Mouse (Mus musculus) kidney, adult 9 months (tissue): Measurements from ENCODE around the gene Isca1.
"Not testable (repeated sequence)": the region's sequence is repeated elsewhere in the genome, so short reads cannot be mapped to it uniquely, and the experiment has no call there.

Source experiments
- DNase-seq: peaks from one replicate; pipeline ENCODE4 v3.0.0; 2022

The Isca1 gene

DNA sequence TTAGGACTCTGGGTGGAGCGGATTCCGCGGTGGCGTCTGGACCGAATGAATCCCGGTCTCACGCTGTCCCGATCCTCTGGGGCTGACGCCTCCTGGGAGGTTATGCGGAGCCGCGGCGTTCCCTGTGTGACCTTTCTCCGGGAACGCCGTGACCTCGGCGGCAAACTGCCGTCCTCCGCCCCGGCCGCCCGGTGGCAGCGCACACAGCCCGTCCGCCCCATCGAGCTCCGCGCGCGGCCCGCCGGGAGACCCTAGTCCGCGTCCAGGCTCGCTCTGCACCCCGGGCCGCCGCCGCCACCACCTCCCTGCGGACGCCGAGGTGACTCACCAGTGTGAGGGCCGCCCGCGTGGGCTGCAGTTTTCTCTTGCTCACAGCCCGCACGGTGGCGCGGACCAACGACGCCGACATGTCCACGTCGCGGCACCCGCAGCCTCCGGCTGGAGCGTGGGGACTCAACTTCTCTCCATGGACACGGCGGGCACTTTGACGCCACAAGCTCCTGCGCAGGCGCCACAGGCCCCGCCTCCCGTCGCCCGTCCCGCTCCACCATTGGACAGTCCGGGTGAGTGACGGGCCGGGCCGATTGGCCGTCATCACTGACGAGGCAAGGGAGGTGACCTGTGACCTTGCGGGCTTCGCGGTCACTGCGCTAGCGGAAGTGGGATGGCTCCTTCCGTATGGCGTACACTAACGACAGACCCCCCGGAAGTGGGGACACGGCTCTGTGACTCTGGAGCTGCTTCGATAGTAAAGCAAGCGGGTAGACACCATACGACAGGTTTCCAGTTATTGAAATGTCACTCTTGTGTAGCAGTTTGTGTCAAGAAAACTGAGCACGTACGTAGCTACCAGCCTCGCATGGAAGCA lies at the start of gene Isca1:
Isca1 (minus strand) TSS at position 515 of the 868 bp plus-strand sequence.
- peak; percentile 99 for DNase-seq

DNA sequence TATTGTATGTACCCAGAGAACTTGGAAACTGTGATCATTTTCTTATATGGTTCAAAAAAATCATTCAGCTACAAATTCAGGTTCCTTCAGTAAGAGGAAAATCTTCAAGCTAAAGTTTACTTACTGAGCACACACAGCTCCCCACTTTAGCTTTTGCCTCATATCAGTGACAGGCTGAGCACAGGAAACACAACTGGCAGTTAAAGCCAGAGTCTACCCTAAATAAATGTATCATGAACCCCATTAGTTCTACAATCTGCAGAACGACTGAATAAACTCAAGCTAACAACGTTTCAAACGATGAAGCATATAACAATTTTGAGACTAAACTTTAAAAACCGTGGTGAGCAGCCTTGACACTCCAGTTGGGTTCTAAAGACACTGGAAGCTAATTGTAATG lies 47.7 kb upstream of the Isca1 start:
- no peak for DNase-seq

- no peak for DNase-seq
Measured at GRCm38 (mm10) chr13:59814109-59814591, 44.5 kb upstream of the Isca1 start.

GRCm38 (mm10) chr13:59811581-59811980 lies 42.0 kb upstream of the Isca1 start:
- no peak for DNase-seq

- peak; percentile 38 for DNase-seq
Measured at GRCm38 (mm10) chr13:59801000-59801399, 31.4 kb upstream of the Isca1 start.

- no peak for DNase-seq
Measured at GRCm38 (mm10) chr13:59800077-59800476, 30.5 kb upstream of the Isca1 start.

DNA sequence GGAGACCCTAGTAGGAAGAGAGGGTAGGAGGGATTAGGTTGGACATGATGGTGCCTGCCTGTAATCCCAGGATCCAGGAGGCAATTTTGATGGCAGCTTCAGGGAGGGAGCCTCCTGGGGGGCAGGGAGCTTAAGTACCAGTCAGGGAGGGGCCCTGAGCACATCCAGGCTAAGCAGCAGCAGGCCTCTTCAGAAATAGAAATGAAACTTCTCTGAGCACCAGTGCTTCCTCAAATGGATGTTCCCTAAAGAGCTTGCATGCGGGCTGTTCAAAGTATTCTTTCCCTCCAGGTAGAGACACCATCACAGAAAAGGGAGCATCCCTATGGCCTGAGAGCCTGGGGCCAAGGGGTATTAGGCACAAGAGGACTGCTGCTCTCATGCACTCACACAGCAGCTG lies 28.7 kb upstream of the Isca1 start:
- DNase-seq = no peak

GRCm38 (mm10) chr13:59796466-59796848 lies 26.8 kb upstream of the Isca1 start:
- DNase-seq = no peak

DNA sequence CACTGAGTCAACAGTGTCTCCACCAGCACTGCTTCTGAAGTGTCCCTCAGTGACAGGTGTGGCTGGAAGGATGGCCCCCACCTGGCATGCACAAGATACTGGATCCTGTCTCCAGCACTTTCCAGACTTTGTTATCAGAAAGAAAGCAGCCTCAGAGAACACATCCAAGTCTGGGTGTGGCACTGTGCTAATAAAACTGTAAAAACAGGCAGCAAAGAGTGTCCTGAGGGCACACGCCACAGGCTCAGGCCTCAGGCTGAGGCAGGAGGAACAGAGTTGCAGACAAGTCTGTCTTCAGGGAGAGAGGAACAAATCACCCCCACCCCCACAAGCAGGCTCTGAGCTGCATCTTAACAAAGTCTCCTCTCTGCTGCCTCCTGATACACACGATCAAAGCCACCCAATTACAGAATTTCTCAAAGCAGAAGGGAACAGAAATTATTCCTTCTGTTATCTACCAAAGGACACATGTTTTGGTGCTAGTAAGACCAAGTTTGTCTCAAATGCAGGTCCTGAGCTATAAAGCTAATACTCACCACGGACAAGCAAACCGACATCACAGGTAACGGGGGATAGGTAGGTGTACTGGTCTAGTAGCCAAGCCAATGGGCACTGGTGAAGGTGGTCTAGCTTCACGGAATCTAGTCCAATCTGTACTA lies 26.3 kb upstream of the Isca1 start:
- no peak for DNase-seq

GRCm38 (mm10) chr13:59794786-59795185 lies 25.2 kb upstream of the Isca1 start:
- DNase-seq = no peak

DNA sequence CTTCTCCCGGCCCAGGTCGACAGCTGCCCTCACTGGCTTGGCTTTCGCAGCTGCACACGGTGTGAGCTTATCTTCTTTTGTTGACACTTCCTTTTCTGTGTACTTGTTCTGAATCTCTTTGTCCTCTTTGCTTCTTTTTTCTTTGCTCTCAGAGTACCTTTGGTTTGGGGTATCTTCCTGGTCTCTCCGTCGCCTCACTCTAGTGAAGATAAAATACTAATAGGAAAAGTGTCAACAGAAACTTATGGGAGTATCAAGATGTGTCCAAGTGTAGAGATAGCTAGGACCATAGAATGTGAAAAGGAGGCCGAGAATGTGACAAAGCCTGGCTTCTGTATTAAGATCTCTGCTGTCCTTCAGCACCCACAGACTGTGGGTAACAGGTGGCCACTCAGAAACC lies 12.5 kb upstream of the Isca1 start, which contains the start of gene Gm49354:
Gm49354 (minus strand) TSS at position 101 of the 400 bp plus-strand sequence.
- DNase-seq = no peak

DNA sequence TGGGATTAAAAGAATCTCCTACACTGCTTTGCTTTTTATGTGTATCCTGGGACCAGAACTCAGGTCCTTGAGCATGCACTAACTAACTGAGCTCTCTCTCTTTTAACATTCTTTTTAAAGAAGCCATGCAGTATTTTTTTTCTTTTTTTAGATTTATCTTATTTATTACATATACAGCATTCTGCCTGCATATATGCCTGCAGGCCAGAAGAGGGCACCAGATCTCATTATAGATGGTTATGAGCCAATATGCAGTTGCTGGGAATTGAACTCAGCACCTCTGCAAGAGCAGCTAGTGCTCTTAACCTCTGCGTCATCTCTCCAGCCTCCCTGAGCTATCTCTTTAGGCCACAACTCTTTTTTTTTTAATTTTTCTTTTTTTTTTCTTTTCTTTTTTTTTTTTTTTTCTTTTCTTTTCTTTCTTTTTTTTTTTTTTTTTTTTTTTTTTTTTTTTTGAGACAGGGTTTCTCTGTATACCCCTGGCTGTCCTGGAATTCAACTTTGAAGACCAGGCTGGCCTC lies 10.2 kb upstream of the Isca1 start:
- DNase-seq = not testable (repeated sequence)

- peak; percentile 42 for DNase-seq
Measured at GRCm38 (mm10) chr13:59779213-59779612, 9.6 kb upstream of the Isca1 start.

DNA sequence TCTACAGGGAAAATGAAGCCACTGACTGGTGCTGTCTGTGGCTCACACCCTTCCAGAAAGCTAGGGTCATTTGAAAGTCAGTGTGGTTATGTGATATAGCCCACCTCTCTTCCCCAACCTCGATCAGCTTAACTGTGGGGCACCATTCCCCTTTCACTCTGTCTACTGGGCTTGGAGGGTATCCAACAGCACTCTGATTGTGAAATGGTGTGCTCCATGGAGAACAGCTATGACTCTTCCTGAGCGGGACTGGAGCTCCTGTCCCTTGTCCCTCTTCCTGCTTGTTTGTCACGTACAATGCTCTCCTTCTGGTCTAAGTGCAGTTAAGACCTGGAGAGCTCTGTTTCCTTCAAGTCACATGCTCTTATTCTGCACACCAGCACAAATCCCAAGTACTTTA lies 5.6 kb upstream of the Isca1 start:
- DNase-seq = no peak

DNA sequence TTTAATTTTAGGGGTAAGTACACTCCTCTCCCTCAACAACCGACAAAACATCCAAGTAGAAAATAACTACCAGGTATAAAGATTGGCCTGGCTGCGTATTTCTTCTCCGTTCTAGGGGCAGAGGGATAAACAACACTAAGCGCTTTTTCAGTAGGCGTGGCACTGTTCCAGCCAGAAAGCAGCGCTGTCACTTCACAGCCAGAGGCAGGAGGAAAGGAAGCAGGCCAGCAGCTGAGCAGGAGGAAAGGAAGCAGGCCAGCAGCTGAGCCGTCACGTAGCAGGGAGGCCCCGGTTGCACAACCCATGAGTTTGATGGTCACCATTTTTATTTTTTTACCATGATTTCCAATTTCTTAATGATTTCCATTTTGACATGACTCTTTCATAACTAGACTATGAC lies 1.6 kb upstream of the Isca1 start:
- peak; percentile 78 for DNase-seq

DNA sequence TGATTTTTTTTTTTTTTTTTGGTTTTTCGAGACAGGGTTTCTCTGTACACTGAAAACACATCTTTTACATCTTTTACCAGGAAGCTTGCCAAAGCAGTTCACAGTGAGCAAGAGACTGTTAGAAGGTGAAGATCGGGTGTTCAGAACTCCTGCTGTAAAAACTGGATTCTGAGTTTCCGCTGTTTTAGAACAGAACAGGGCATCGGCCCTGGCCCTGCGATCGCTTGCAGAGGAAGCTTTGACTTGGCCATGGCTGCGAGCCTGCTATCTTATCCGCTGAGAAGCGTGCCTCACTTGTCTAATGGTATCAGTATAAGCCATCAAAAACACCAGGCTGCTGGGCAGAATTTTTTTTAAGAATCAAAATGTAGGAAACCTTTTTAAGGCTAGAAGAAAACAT lies 1.2 kb upstream of the Isca1 start:
- no peak for DNase-seq

GRCm38 (mm10) chr13:59770164-59770562 lies 553 bp upstream of the Isca1 start:
- peak; percentile 86 for DNase-seq

DNA sequence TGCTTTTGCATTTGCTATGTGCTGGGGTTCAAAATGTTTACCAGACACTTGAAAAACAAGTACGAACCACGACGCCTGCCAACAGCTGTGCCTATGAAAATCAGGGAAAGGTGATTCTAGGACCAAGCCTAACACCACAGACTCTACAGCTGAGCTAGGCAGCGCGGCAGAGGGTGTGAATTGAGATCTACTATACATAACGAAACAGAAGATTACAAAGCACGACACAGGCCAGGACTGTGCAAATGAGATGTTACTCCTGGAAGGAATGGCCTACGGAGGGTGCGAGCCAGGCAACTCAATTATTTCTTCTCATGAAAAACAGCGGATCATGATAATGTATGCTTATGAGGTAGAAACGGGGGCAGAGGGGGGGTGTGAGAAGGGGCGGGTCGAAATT lies 1.1 kb downstream of the Isca1 start:
- peak; percentile 29 for DNase-seq

DNA sequence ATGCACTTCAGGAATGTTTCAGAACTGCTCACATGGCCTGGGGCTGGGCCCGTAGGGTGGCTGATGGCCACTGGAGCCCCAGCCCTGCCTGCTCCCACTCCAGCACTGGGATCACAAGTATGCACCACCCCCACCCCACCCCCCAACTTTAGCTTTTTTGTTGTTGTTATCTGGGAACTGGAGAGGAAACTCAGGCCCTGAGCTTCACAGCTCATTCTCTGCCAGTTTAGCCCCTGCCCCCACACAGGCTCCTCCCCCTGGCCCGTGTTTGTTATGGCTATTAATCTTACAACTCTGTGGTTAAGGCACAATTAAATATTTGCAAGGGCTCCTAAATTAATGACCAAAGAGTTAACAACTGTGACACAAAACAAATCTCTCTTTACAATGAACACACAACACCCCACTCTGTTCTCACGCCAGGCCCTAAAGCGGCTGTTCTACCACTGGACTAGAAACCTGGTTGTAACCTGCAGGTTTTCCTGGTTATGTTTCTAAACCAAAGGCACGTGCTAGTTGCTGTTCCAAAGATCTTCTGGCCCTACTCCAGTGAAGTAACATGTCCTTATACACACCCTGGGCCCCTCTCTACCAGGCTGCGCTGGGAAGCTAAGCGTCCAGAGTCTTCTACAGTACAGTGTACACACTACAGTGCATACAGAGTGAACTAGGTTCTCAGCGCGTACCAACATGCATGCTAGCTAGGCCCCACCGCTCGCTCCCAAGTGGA lies 2.7 kb downstream of the Isca1 start:
- peak; percentile 89 for DNase-seq

GRCm38 (mm10) chr13:59762791-59763190 lies 6.8 kb downstream of the Isca1 start:
- DNase-seq = no peak

DNA sequence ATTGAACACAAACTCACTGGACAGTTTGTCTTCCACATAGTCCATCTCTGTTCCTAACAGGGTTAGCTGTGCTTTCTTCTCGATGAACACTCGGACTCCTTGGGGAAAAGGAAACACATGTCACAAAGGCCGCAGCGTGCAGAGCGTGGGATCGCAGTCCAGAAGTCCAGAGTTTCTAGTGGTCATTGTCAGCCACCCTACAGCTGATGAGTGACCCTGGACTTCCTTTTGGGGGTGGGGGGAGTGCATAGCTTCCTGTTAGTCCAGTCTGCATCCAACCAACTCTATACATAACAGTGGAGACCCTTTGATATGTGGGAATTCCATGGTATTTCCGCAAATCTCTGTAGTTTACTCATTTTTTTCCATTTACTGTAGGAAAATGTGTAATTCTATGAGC lies 12.7 kb downstream of the Isca1 start:
- peak; percentile 21 for DNase-seq

- no peak for DNase-seq
Measured at GRCm38 (mm10) chr13:59750310-59750709, 19.3 kb downstream of the Isca1 start.

GRCm38 (mm10) chr13:59746711-59747110 lies 22.9 kb downstream of the Isca1 start, which contains the start of gene 1700014D04Rik:
Gene 1700014D04Rik, minus strand, starts transcription at chr13:59746752.
- DNase-seq = peak; percentile 34
